Mouse (Mus musculus) lung, postnatal 0 days (tissue): ENCODE data around the gene Stim1.

Experiments used
- CTCF ChIP-seq: IDR thresholded peaks from 2 replicates; pipeline ENCODE4 v1.5.1; 2016; ENCODE audit warnings: antibody characterized with exemption, mild to moderate bottlenecking
- EP300 ChIP-seq: IDR thresholded peaks from 2 replicates; pipeline ENCODE4 v1.6.1; 2016; ENCODE audit warnings: antibody characterized with exemption, mild to moderate bottlenecking, control low read depth

GRCm38 (mm10) chr7:102353420-102353819, 85.8 kb downstream of the Stim1 start:
- TF ChIP-seq EP300 = no peak
- no peak for TF ChIP-seq CTCF
